Mouse (Mus musculus) forebrain, embryonic 14.5 days (tissue): Measurements from ENCODE around the gene Ky. TPM values are rescaled to one million over a fixed set of nuclear protein-coding genes. Genes with fewer than 3 reads are reported as not detected.

Experiments
- ATAC-seq: fragments of 200-750 bp; cut with Nextera tagmentation; 2 replicates; pipeline ENCODE4 v1.8.0; 2017; ENCODE audit warnings: mild to moderate bottlenecking, moderate library complexity
- DNase-seq: peaks from one replicate; pipeline ENCODE4 v3.0.0-alpha.2; 2015; ENCODE audit warnings: low spot score
- H3K27ac ChIP-seq: fragments of 300-500 bp; sonication (generic); 2 replicates; pipeline ENCODE4 v1.5.1; 2014; ENCODE audit warnings: low read depth, mild to moderate bottlenecking, control low read depth, low read length, moderate library complexity
- H3K27me3 ChIP-seq: fragments of 300-500 bp; sonication (generic); replicated peaks from 2 replicates; pipeline ENCODE4 v1.6.1; 2014; ENCODE audit warnings: low read length, control low read depth, mixed read lengths; ENCODE audit not compliant: control insufficient read depth, insufficient read depth
- H3K36me3 ChIP-seq: fragments of 300-500 bp; sonication (generic); 2 replicates; pipeline ENCODE4 v1.6.1; 2014; ENCODE audit warnings: low read length, control low read depth; ENCODE audit not compliant: control insufficient read depth, insufficient read depth
- H3K4me1 ChIP-seq: fragments of 300-500 bp; sonication (generic); 2 replicates; pipeline ENCODE4 v1.6.1; 2014; ENCODE audit warnings: antibody characterized with exemption, low read length, control low read depth; ENCODE audit not compliant: control insufficient read depth, insufficient read depth
- H3K4me2 ChIP-seq: fragments of 300-500 bp; sonication (generic); 2 replicates; pipeline ENCODE4 v1.6.1; 2014; ENCODE audit warnings: mild to moderate bottlenecking, control low read depth, low read length
- H3K4me3 ChIP-seq: fragments of 300-500 bp; sonication (generic); 2 replicates; pipeline ENCODE4 v1.5.1; 2014; ENCODE audit warnings: low read depth, low read length, control low read depth
- H3K9ac ChIP-seq: fragments of 300-500 bp; sonication (generic); 2 replicates; pipeline ENCODE4 v1.6.1; 2014; ENCODE audit warnings: mild to moderate bottlenecking, low read length, control low read depth, moderate library complexity
- H3K9me3 ChIP-seq: fragments of 300-500 bp; sonication (generic); replicated peaks from 2 replicates; pipeline ENCODE4 v1.6.1; 2016; ENCODE audit warnings: low read length, control low read depth, mixed read lengths; ENCODE audit not compliant: control insufficient read depth
- WGBS: fragments of 180-500 bp; shearing (Covaris S2); extraction: QIAGEN DNeasy Blood & Tissue Kit; methylation state at CpG from one replicate; pipeline ENCODE4 v1.1.7; 2014; 5-methylcytosine and 5-hydroxymethylcytosine counted together
- polyA plus RNA-seq: library from polyadenylated mRNA; unstranded; fragments of >200 nt; fragmentation: Nextera tagmentation; extraction: Ambion mirVana; gene quantifications from 2 replicates; pipeline ENCODE4 v1.2.1, GENCODE M21; 2014

The Ky gene
- polyA plus RNA-seq = 0.30 and 0.31 TPM in 2 replicates

DNA sequence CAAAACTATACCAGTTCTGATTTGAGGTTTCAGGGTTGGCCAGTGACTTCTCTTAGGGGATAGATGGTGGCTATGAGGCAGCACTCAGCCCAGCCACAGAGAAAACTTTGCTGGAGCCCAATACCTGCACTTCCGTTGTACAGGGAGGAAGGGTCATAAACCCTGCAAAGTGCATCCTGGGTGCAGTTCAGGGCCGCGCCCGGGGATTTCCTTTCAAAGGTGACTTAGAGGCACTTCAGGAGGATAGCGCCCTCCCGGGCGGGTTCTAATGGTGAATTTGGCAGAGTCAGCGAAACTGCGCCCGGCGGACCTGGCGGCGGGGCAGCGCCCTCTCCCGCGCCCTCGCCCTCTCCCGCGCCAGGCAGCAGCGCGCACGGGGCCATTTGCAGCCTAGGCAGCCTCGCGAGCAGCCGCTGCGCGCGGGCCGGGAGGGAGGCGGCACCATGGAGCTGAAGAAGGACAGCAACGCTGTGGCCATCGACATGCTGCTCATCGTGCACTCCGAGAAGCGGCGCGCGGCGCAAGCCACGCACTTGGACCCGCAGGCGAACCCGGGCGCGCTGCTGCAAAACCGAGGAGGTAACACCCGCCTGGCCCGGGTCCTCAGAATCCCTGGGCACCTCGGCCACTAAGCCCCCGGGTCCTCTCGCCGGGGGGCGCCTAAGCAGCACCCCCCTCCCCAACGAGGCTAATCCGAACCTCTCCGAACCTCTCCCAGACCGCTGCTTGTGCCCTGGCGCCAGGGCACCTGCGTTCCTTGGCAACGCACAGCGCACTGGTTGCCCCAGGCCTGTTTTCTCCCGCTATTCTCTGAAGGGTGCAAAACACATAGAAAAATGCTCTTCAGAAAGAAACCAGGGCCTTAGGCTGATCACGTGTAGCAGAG is at the start of gene Ky:
Gene Ky, plus strand, starts transcription at position 51 of the 886 bp plus-strand sequence.
- H3K27me3 ChIP-seq = peaks cover 8% of the 10 kb centered on the region
- DNase-seq = peak; percentile 37
- WGBS = 1% methylated on average over 63 of the region's 63 CpGs
- H3K4me1 ChIP-seq = peaks cover 7% of the 10 kb centered on the region
- no peaks in the 10 kb centered on the region for H3K36me3 ChIP-seq
- H3K4me2 ChIP-seq = peak within 1 kb of the TSS; percentile 85
- H3K9me3 ChIP-seq = no peaks in the 10 kb centered on the region
- peak; percentile 40 for ATAC-seq
- H3K27ac ChIP-seq = no peak within 1 kb of the TSS
- H3K4me3 ChIP-seq = peak within 1 kb of the TSS; percentile 39
- peak within 1 kb of the TSS; percentile 58 for H3K9ac ChIP-seq

DNA sequence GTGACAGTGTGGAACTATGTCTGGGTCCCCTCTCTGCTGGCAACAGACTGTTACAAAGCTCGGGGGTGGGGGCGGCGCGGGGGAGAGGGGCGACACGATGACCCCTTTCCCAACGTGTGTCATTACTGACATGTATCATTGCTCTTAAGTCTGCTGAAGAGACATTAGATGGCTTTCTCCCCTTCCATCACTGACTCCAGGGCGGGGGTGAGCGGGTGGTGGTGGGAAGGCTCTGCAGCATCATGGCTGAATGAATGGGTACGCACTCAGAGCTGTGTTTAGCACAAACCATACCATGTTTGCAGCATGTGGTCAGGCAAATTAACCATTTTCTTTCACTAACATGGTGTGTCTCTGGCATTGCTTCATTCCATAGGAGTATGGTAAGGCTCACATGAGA is 43.3 kb upstream of the Ky start:
- WGBS = 94% methylated on average over 10 of the region's 10 CpGs
- Histone ChIP-seq H3K9me3 (no peaks in the 10 kb centered on the region), H3K27ac (no peak overlapping the region), H3K4me2 (no peak overlapping the region), H3K27me3 (no peaks in the 10 kb centered on the region), H3K36me3 (no peaks in the 10 kb centered on the region), H3K9ac (no peak overlapping the region), H3K4me3 (no peak overlapping the region), H3K4me1 (no peaks in the 10 kb centered on the region)
- ATAC-seq = no peak
- no peak for DNase-seq

DNA sequence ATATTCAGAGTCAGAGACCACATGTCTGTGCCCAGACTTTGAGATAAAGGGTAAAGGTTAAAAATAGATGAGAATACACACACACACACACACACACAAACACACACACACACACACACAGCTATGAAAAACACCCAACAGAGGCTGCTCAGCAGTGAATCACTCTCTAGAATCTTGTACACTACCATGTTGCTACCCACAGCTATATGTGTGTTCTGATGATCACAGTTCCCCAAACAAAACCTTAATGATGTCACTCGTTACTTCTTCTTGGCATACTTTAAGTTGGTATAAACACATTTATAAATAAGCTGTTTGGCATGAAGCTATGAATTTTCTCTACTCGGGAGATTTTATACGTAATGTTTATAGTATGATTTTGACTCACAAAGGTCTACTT is 40.5 kb upstream of the Ky start:
- no peaks in the 10 kb centered on the region for H3K27me3 ChIP-seq
- no peak overlapping the region for H3K4me3 ChIP-seq
- ATAC-seq = no peak
- no peaks in the 10 kb centered on the region for H3K36me3 ChIP-seq
- H3K9ac ChIP-seq = no peak overlapping the region
- H3K4me1 ChIP-seq = no peaks in the 10 kb centered on the region
- 78% methylated on average over 3 of the region's 3 CpGs for WGBS
- H3K27ac ChIP-seq = no peak overlapping the region
- no peak for DNase-seq
- no peaks in the 10 kb centered on the region for H3K9me3 ChIP-seq
- H3K4me2 ChIP-seq = no peak overlapping the region

DNA sequence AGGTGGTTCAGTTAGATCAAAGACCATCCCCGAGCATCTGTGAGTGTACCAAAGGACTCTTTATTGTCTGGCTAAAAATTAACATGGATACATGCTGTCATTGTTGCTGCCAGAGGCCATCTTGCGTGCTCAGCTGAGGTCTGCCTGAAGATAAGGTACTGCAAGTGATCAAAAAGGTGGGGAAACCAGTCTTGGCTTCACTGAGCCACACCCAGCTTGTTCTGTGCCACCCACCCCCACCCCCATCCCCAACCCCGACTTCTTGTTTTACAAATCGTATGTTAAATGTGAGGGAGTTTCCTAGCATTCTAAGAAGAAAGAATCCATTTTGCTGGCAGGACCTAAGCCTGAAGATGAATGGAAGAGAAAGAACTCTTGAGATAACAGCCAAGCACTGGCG is 39.8 kb upstream of the Ky start:
- Histone ChIP-seq H3K27me3 (no peaks in the 10 kb centered on the region), H3K4me3 (no peak overlapping the region), H3K36me3 (no peaks in the 10 kb centered on the region), H3K9ac (no peak overlapping the region), H3K4me2 (no peak overlapping the region), H3K9me3 (no peaks in the 10 kb centered on the region), H3K27ac (no peak overlapping the region), H3K4me1 (no peaks in the 10 kb centered on the region)
- no peak for DNase-seq
- WGBS = 77% methylated on average over 5 of the region's 5 CpGs
- ATAC-seq = no peak

DNA sequence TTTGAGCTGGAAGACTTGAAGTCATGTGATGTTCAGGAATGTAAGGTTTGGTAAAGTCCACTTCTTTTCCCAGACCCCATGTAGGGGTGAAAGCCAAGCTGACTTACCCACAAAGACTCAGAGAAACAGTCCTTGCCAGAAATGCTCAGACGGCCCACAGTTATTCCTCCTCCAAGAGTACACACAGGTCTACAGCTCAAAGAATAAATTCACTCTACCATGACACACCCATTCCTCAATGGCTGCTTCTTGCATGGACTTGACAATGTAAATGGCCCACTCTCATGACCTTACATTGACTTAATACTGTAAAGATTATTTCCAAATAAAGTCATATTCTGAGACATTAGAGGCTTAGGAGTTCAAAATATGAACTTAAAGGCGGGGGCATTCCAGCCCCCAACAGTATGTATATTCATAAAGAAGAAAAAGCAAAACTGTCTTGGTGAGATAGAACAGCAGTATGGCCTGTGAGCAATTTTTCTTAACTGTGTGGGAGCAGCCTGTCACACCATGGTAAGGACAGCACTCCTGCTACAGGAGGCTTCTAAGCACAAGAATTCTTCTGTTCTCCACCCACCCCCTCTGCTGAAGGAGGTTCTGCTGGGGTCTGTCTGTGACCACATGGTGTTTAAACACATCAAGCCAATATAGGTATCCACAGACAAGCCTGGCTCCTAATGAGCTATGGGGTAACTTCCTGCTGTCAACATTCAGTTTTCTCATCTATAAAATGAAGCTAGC is 35.3 kb upstream of the Ky start:
- ATAC-seq (no peak), DNase-seq (no peak)
- Histone ChIP-seq H3K4me2 (no peak overlapping the region), H3K4me3 (no peak overlapping the region), H3K36me3 (no peaks in the 10 kb centered on the region), H3K9ac (no peak overlapping the region), H3K27me3 (no peaks in the 10 kb centered on the region), H3K9me3 (no peaks in the 10 kb centered on the region), H3K27ac (no peak overlapping the region), H3K4me1 (no peaks in the 10 kb centered on the region)
- WGBS = 94% methylated on average over 2 of the region's 2 CpGs

DNA sequence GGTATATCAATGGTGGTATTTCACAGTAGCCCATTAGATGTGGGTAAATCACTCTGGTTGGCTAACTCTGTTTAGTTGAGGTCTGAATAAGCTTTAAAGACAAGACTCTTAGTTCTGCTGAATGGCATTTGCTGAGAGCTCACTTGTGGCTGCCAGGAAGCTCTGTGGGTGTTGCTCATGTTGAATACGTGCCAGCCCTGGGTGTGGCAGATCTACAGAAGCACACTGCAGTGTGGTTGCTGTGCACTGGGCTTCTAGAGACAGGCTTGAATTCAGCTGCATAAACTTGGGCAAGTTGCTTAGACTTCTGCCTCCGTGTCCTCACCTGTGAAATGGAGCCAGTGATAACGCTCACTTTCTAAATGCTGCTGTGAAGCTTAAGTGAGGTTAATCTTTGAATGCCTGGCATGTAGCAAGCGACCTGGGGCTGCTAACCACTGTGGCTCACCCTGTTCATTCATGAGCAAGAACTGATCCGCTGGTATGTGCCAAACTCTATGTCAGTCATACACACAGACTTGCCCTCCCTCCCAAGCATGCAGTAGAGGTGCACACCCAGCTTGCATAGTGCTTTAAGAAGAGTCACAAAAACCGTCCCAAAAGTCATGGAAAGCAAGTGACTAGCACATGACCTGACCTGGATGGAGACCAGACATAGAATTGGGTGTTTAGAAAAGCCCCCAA is 27.6 kb upstream of the Ky start:
- H3K27ac ChIP-seq = no peak overlapping the region
- no peak overlapping the region for H3K4me3 ChIP-seq
- no peaks in the 10 kb centered on the region for H3K9me3 ChIP-seq
- H3K27me3 ChIP-seq = no peaks in the 10 kb centered on the region
- no peaks in the 10 kb centered on the region for H3K4me1 ChIP-seq
- no peaks in the 10 kb centered on the region for H3K36me3 ChIP-seq
- WGBS = 82% methylated on average over 6 of the region's 6 CpGs
- ATAC-seq (no peak), DNase-seq (peak; percentile 44)
- no peak overlapping the region for H3K9ac ChIP-seq
- H3K4me2 ChIP-seq = no peak overlapping the region

DNA sequence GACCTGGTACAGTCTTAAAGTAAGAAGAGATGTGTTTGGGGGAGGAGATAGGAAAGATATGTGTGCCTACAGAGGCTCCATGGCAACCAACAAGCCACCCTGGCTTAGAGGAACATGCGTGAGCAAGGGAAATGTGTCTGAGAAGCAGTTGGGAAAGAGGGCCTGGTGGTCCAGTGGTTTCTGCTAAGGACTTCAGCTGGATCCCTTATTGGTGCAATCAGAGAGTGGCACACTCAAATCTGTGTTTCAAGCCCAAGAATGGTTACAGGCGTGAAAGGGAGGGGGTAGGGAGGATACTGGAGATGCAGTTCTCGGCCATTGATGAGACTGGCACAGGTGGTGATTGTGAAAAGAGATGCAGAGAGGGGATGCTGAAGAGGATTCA is 27.1 kb upstream of the Ky start:
- no peak overlapping the region for H3K4me2 ChIP-seq
- H3K27me3 ChIP-seq = no peaks in the 10 kb centered on the region
- no peak for DNase-seq
- H3K9ac ChIP-seq = no peak overlapping the region
- 90% methylated on average over 3 of the region's 3 CpGs for WGBS
- H3K4me1 ChIP-seq = no peaks in the 10 kb centered on the region
- ATAC-seq = no peak
- no peak overlapping the region for H3K4me3 ChIP-seq
- no peaks in the 10 kb centered on the region for H3K9me3 ChIP-seq
- no peaks in the 10 kb centered on the region for H3K36me3 ChIP-seq
- H3K27ac ChIP-seq = no peak overlapping the region

DNA sequence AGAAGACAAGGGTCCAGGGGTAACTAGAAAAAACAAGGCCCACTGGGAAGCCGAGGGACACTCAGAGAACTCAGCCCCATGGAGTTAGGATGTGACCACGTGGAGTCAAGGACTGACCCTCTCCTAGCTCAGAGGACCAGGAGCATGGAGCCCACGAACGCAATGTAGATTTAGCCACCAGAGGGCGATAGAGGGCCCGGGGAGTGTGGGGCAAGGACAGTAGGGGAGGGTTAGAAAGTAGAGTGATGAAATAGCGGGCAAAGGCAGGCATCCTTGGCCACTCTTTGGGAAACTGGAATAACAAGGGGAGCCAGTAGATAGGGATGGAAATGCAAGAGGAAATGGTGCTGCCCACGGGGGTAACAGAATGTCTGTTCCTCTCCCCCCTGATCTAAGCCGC is 26.5 kb upstream of the Ky start:
- 51% methylated on average over 9 of the region's 9 CpGs for WGBS
- no peaks in the 10 kb centered on the region for H3K9me3 ChIP-seq
- H3K27me3 ChIP-seq = no peaks in the 10 kb centered on the region
- H3K36me3 ChIP-seq = no peaks in the 10 kb centered on the region
- no peak overlapping the region for H3K4me2 ChIP-seq
- H3K27ac ChIP-seq = no peak overlapping the region
- no peak overlapping the region for H3K4me3 ChIP-seq
- DNase-seq (no peak), ATAC-seq (no peak)
- H3K9ac ChIP-seq = no peak overlapping the region
- no peaks in the 10 kb centered on the region for H3K4me1 ChIP-seq
